Mouse (Mus musculus): ENCODE measurements around the gene Gm7168.
"Not testable (repeated sequence)": the region's sequence is repeated elsewhere in the genome, so short reads cannot be mapped to it uniquely, and the experiment has no call there.

The Gm7168 gene

DNA sequence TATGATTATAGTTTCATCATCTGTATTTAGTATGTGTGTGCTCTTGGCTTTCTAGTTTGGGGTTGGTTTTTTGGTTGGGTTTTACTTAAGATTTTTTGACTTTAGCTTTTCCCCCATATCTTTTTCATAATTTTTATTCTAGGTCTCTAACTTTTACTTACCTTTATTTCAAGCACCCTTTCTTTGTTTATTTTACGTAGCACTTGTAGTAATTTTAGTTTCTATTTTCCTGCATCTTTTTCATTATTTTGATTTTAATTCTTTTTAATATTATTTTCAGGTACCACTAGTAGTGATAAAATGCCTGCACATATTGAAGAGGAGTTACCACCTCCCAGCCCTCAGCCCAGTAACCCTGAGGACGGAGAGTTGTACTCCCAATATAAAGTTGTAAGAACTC, at the start of gene Gm7168:
Gene Gm7168, plus strand, starts transcription at position 301 of the 400 bp plus-strand sequence.
- DNase-seq, result not testable (repeated sequence)

- DNase-seq, result no peak
These were observed 49.3 kb upstream of the Gm7168 start for GRCm38 (mm10) chr17:13898838-13899237.

GRCm38 (mm10) chr17:13899241-13899640, 48.9 kb upstream of the Gm7168 start:
- no peak for DNase-seq

- no peak for DNase-seq
These were observed 44.4 kb upstream of the Gm7168 start for GRCm38 (mm10) chr17:13903793-13904192.

- no peak for DNase-seq
These were observed 41.1 kb upstream of the Gm7168 start for GRCm38 (mm10) chr17:13907082-13907481.

DNA sequence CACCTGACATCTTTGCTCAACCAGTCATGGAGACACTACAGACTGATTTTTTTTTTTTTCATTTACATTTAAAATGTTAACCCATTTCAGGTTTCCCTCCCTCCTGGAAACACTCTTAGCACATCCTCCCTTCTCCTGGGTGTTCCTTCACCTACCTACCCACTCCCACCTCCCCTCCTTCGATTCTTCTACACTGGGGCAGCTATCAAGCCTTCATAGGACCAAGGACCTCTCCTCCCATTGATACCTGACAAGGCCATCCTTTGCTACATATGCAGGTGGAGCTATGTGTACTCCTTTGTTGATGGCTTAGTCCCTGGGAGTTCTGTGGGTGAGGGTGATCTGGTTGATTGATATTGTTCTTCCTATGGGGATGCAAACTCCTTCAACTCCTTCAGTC, 40.5 kb upstream of the Gm7168 start:
- DNase-seq, result no peak

GRCm38 (mm10) chr17:13913951-13914350, 34.2 kb upstream of the Gm7168 start:
- no peak for DNase-seq

DNA sequence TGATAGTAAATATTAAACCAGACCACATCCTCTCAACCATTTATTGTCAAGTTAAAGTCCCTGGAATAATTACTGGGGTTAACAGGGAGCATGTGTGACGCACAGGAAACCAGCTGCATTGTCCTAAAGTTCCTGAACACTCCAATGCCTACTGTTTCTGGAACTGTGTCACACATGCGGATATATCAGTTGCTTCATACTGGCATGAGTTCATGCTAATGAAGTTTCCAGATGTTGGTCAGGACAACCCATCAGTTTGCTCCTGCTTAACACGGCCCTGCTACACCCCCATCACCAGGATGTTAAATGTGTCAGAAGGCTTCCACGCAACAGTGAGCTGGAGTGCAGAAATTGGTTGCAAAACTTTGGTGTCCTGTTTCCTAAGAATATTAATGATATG, 33.6 kb upstream of the Gm7168 start:
- DNase-seq, result no peak

DNA sequence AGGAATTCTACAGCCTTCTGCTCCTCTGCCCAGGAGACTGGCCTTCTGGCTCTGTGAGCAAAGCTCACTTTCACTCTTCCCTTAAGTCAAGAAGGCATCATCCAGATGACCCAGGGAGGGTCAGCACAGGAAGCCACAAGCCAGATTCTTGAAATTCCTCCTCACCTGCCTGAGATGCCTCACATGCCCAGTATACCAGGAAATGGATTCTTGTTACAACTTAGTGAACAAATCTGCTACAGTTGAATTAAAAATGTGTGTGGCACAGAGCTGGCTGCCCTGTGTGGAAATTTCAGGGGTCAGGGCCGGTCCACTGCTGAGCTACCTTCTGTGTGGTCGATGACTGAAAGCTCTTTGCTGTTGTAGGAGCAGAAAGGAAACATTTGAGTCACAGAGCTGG, 27.4 kb upstream of the Gm7168 start:
- DNase-seq, result no peak

DNA sequence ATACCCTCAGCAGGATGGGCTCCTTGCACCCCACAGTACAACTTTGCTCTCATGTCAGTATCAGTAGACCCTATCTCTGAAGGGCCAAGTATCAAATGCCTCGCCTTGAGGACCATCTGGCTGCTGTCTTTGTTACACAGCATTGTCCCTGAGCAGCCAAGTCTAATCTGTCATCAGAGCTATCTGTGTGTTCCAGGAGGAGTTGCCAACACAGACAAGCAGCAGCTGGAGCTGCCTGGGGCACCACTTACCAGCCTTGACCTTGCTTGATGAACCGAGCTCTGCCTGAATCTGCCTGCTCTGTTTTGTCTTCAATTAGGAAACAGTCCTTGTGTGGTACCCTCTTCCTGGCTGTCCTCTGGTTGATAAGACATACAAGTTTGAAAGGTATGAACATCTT, 24.8 kb upstream of the Gm7168 start:
- no peak for DNase-seq

GRCm38 (mm10) chr17:13924588-13924987, 23.6 kb upstream of the Gm7168 start:
- DNase-seq, result no peak

DNA sequence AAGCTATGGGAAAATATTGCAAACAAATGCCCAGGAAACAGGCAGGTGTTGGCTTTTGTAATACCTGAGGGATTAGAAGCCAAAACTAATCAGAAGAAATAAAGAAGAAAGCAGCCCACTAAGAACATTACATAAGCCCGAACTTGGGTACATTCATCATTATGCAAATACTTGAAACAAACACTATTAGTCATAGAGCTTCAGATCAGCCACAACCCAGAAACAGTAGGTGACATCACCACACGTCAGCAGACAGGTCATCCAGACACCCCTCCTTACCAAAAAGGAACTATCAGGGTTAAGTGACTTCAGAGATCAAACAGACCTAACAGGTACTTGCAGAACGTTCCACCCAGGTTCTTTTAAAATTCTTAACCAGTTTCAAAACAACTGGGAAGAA, 22.2 kb upstream of the Gm7168 start:
- DNase-seq, result no peak

DNA sequence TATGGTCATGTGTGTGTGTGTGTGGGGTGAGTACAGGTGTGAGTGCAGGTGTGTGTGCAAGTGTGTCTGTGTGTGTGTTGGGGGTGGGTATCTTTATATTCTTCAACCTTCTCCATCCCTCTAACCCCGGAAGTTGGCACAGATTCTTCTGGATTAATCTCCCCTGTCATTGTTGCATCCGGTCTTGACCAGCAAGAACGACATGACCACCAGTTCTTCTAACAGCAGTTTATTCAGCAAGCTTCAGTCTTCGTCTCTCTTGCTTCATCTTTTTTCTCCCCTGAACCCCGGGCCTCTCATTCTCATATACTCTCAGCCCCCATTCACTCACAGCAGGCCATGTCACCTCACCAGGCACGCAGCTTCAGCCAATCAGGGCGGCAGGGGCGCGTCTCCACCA, 17.8 kb upstream of the Gm7168 start:
- no peak for DNase-seq

DNA sequence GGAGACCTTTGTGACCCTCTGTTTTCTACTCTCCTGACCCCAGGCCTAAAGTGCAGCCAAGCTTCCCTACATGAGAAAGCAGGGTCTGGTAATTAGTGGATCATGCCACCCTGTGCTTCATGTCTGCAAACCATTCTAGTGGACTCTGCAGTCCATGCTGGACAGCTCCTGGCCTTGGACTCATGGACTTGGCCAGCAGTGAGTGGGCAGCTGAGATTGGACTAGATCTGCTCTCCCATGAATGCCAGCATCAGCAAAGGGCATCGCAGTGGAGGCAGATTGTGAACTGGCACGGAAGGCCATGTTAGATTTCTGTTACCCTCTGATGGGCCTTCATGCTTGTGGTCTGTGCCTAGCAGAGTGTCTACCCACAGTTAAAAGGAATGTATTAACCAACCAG, 12.8 kb upstream of the Gm7168 start:
- DNase-seq, result not testable (repeated sequence)

DNA sequence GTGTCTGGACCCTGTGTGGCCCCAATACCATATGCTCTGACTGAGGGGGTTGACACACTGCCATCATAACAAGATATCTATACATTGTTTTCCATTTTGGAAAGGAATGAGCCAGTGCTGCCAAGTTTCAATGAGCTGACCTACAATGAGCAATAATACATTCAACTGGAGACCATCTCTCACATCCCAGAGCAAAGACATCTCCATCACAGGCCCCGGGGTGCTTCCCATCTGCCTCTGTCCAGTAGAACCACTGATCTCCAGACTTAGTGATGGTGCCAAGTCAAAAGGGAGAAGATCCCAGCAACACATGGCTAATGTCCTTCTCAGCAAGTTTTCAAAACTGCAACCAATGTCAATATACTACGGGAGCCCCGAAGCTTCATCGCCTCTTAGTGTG, 10.4 kb upstream of the Gm7168 start:
- no peak for DNase-seq

DNA sequence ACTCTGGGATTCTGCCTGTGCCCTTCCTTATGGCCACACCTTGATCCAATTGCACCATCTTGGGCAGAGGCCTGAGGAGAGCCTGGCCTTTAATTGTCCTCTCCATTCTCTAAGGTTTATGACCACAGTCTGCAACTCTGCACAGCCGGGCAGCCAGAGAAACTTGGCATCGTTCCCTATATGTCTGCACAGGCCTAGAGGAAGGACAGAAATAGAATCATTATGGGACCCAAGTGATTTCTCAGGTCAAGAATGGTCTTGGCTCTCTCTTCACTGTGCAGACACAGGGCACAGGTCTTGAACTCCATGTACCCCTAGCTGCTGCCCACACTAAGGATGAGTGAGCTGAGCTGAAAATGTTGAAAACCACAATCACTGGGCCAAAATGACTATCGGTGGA, 9.5 kb upstream of the Gm7168 start:
- no peak for DNase-seq

- not testable (repeated sequence) for DNase-seq
These were observed 8.9 kb upstream of the Gm7168 start for GRCm38 (mm10) chr17:13939231-13939630.

DNA sequence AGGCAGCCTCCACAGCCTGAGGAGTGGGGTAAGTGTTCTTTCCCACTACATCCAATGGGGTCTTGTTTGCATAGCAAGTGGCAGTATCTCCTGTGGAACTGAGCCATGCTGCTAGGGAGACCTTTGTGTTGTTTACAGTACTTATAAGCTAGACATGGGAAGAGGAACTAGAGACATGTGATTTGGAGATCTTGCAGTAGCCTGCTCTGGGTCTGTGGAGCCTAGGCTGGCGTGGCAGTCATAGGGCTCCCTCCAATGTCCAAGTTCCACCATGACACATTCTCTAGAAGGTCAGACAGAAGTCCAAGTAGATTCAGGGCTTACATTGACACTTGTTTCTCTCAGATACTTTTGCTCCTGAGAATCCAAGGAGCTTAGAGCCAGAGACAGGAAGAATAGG, 7.7 kb upstream of the Gm7168 start:
- DNase-seq, result no peak

- DNase-seq, result not testable (repeated sequence)
These were observed 3.4 kb downstream of the Gm7168 start for GRCm38 (mm10) chr17:13951570-13951969.

GRCm38 (mm10) chr17:13958129-13958528, 10.0 kb downstream of the Gm7168 start:
- not testable (repeated sequence) for DNase-seq

DNA sequence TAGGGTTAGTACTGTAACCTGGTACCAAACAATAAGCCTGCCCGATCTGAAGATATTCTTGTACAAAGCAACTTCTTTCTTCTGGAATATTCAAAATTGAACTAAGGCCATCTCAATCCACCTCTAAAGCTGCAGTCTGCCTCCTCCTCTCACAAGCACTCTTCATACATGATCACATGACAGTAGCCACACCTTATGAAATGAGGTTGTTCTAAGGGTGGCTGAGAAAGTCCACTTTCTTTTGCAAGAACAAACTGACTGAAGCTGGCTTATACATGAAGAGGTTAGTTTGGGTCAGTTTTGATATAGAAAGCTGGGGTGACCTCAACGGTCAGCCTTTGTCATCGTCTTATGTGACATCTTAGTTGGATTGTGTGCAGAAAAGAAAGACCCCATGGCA, 14.1 kb downstream of the Gm7168 start:
- DNase-seq, result not testable (repeated sequence)

GRCm38 (mm10) chr17:13965048-13965447, 16.9 kb downstream of the Gm7168 start:
- not testable (repeated sequence) for DNase-seq

GRCm38 (mm10) chr17:13969917-13970316, 21.7 kb downstream of the Gm7168 start:
- DNase-seq, result not testable (repeated sequence)

- not testable (repeated sequence) for DNase-seq
These were observed 22.6 kb downstream of the Gm7168 start for GRCm38 (mm10) chr17:13970796-13971195.

GRCm38 (mm10) chr17:13987690-13988089, 39.5 kb downstream of the Gm7168 start:
- DNase-seq, result no peak

GRCm38 (mm10) chr17:13993425-13993824, 45.3 kb downstream of the Gm7168 start:
- not testable (repeated sequence) for DNase-seq

All from right cerebral cortex, postnatal 25 days (tissue).